Mouse (Mus musculus) left cerebral cortex, adult 18-20 months (tissue): ENCODE measurements around the gene Nup210. TPM values are rescaled to one million over a fixed set of nuclear protein-coding genes. Genes with fewer than 3 reads are reported as not detected.

ENCODE experiments used
- DNase-seq, 2 experiments: peaks; one replicate each; pipeline ENCODE4 v3.0.0; 2021 to 2022; ENCODE audit warnings: low spot score in 2 of 2, mixed read lengths in 1 of 2
- total RNA-seq, 2 experiments: library from RNA; stranded (reverse); gene quantifications; 2 replicates each; pipeline ENCODE4 v1.2.3; 2021

Gene Nup210
- total RNA-seq, 2 experiments from 2014 or later, result 20.3 TPM

DNA sequence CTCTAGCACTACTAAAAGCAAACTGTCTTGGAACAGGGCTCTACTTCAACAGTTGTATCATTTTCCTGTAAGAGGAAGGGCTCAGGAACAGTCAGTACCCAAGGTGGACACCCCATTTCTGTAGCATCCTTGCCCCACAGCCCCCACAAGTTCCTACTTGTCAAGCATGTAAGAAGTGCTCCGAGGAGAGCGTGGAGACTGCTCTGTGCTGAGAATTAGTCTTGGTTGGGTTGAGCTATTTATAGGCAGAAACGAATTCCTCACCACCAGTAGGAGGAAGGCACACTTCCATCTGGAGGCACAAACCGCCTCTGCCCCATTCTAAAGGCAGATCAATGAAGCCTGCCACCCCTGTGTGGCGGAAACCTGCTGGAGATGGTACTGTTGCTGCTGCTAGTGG, 75.3 kb downstream of the Nup210 start:
- peak; percentile 41 to 63 for DNase-seq

GRCm38 (mm10) chr6:91028256-91028655, 88.4 kb downstream of the Nup210 start:
- no peak for DNase-seq

- DNase-seq, result no peak
Observed at GRCm38 (mm10) chr6:91020810-91021209, 95.8 kb downstream of the Nup210 start.

DNA sequence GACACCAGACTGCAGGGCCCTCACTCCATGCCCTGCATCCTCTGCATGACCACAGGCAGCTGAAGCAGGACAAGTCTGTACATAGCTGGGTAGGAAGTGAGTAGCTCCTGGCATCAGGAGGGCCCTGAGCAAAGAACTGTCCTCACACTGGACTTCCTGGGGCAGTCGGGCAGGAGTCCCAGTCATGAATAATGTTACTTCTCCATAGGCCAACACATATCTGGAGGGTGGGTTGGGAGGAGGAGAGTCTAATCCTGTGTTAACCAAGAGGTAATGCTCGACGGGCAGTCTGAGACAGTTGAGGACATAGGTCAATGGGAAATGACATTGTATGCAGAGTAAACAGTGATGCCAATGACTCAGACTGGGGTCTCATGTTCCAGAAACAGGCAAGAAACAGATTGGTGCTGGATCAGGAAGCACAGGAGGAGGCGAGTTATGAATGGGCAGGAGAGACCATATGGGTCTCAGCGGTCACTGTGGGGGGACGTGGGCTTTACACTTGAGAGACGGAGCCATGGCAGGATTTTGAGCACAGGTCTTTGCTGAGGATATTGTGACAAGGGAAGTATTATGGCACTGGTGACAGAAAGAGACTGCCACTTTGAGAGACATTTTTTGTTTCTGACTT, 99.9 kb downstream of the Nup210 start:
- DNase-seq, result no peak

DNA sequence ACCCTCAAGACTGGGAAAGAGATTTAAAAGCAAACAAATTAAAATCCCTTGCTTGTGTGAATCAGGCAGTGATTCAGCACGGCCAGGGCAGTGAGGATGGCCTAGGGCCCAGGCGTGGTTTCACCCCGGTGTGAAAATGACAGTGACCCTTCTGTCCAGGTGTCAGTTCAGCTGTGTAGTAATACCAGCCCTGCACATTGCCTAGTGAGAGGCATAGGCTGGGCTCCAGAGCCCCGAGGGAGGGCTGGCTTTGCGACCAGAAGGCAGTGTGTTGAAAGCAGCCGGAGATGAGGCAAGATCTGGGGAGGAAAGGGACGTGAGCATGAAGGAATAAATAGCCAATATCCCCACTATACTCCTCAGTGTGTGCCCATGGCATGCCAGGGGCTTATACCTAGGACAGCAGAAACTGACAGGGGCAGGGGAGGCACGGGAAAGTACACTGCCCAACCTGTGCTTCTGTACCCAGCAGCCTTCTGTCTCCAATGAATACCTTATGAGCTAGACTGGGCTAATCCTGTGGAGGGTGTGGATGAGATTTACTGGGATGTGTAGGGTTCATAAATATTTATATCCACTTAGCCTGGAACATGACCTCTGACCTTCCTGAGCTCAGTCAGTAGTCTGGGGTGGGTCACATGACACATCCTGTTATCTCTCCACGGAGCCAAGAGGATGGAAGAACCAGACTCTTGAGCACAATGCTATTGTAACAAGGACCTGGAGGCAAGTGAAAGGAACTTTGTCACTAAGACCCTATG, 102.3 kb downstream of the Nup210 start:
- DNase-seq, result no peak

GRCm38 (mm10) chr6:91012458-91012857, 104.2 kb downstream of the Nup210 start:
- DNase-seq, result no peak

GRCm38 (mm10) chr6:91011568-91011967, 105.1 kb downstream of the Nup210 start:
- no peak for DNase-seq

DNA sequence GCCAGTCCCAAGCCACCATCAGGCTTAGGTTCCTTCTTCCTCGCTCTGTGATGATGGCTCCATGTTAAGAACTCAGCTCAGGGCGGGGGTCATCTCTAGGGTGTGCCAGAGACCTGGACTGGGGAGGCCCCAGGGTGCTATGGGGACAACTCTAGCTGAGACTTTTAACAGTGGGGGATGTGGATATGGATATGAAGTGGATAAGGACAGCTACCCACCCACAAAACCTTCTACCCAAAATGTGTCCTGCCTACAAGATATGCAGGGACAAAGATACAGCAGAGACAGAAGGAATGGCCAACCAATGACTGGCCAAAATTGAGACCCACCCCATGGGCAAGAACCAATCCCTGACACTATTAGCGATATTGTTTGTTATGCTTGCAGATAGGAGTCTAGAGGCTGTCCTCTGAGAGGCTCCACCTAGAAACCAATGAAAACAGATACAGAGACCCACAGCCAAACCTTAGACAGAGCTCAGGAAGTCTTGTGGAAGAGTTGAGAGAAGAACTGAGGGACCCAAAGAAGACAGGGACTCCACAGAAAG, 108.3 kb downstream of the Nup210 start:
- DNase-seq, result no peak

DNA sequence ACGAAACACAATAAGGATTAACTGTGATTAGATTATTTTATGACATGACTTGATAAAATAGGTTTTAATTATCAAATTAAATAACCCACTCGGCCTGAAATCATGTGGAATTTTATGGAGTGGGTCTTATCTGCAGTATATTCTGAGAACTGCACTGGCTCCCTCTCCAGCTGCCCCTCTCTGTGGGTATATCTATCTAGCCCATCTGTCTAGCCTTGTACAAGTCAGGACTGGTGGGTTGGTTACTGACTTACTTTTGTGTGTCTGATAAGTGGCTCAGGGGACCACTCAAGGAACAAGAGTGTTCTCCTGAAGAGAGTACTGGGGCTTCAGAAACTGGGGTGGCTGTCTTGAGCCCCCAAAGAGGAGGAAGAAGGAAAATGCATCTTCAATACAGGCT, 109.4 kb downstream of the Nup210 start:
- no peak for DNase-seq

DNA sequence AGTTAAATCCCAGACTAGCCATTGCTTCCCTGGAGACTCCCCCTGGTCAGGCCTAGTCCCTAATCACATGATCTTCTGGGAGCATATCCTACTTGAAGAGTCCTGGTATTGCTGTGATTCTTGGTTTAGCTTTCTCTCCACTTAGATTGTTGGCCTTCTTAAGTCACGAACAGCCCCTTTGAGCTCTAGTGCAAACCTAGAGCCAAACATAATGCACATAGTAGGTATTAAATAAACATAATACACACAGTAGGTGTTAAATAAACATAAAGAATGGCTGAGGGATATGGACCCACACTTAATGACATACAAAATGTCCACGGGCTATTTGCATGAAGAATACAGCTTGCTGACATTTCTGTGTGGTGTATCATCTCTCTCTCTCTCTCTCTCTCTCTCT, 112.5 kb downstream of the Nup210 start:
- no peak for DNase-seq

DNA sequence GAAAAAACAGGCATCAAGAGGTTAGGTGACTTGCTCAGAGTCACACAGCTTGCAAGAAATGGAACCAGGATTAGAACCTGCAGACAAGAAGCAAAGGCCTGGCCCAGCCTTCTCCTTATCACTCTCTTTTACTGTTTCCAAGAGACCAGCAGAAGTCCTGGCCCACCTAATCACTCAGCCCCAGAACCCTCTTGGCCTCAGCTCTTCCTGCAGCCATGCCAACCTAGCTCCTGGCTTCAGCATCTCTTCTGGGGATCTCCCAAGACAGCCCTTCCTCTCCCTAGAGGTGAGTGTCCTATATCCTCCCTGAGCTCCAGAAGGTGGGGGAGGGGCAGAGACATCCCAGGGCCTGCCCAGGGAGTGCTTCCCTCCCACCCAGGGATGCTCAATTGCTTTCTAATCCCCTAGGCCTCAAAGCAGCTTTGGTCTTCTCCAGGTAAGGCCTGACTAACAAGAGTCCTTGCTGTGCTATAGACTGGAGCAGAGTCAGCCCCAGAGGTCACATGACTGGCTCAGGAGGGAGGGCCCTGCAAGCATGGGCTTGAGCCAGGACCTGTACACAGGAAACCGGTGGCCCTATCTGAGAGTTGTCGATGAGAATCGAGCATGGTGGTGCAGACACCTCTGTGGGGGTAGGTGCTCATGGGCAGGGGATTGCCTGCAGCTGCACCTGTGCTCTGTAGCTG, 113.2 kb downstream of the Nup210 start:
- DNase-seq, result no peak

GRCm38 (mm10) chr6:91001566-91001965, 115.1 kb downstream of the Nup210 start:
- no peak for DNase-seq

GRCm38 (mm10) chr6:91000819-91001525, 115.7 kb downstream of the Nup210 start:
- DNase-seq, result peak; percentile 68 to 74

GRCm38 (mm10) chr6:90999176-90999575, 117.5 kb downstream of the Nup210 start:
- no peak for DNase-seq

DNA sequence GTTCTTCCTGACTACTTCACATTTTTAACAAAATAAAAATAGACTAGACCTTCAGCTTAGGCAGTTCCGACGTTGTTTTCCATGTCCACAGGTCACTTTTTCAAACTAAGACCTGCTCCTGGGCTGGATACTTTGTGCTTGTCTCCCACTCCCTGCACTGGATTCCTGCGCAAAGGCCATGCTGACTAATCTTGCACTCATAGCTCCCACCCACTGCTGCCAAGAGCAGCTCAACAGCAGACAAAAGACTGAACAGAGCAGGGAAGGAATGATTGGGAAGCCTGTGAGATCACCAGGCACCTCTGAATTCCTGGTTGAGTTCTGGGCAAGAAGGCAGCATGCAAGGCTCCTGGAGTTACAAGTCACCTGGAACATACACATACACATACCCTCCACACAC, 119.6 kb downstream of the Nup210 start:
- no peak for DNase-seq

- DNase-seq, result no peak
Observed at GRCm38 (mm10) chr6:90996181-90996580, 120.4 kb downstream of the Nup210 start.

DNA sequence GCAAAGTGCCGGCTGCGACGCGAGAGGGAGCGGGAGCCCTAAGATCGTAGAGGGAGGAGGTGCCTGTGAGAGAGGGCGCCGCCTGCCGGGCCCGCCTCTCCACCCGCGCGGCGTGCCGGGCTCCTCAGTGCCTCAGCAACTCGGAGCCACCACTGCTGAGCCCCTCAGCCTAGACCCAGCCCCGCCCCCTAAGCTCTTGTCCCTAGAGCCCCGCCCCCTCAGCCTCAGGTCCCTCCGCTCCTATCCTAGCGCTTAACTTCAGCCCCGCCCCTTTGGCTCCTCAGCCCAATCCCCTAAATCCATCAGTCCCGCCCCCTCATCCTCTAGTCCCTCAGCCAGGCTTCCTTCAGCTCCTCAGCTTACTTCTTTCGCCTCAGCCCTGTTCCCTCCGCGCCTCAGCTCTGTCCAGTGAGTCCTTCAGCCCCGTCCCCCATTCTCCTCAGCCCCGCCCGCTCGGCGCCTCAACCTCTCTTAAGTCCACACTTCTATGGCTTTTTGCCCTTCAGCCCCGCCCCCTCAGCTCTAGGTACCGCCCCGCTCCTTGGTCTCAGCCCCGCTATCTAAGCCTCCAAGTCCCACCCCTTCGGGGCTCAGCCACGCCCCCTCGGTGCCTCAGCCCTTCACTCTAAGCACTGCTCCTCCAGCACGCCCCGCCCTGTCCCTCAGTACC, 127.8 kb downstream of the Nup210 start, which contains the start of gene Iqsec1:
TSS of gene Iqsec1 (minus strand) at position 38 of the 670 bp plus-strand sequence.
- DNase-seq, result peak; percentile 78 to 85

GRCm38 (mm10) chr6:90988299-90988625, 128.4 kb downstream of the Nup210 start:
- DNase-seq, result no peak

GRCm38 (mm10) chr6:90987561-90988298, 128.9 kb downstream of the Nup210 start:
- peak; percentile 21 to 51 for DNase-seq

- peak in 1 of 2 experiments; percentile 27 for DNase-seq
Observed at GRCm38 (mm10) chr6:90984101-90984500, 132.5 kb downstream of the Nup210 start.
